Mouse (Mus musculus) lung, postnatal 0 days (tissue): Measurements from ENCODE around the gene Treh. TPM values are rescaled to one million over a fixed set of nuclear protein-coding genes. Genes with fewer than 3 reads are reported as not detected.

Source experiments
- ATAC-seq: fragments of 200-750 bp; cut with Nextera tagmentation; 2 replicates; pipeline ENCODE4 v1.8.0; 2017; ENCODE audit warnings: moderate library complexity
- DNase-seq: peaks from one replicate; pipeline ENCODE4 v3.0.0-alpha.2; 2016; ENCODE audit warnings: low spot score
- H3K27ac ChIP-seq: fragments of 300-500 bp; sonication (generic); 2 replicates; pipeline ENCODE4 v1.5.1; 2014; ENCODE audit warnings: antibody characterized with exemption, mild to moderate bottlenecking, low read length, mixed read lengths
- H3K27me3 ChIP-seq: fragments of 300-500 bp; sonication (generic); replicated peaks from 2 replicates; pipeline ENCODE4 v1.6.1; 2014; ENCODE audit warnings: low read length, mixed read lengths; ENCODE audit not compliant: insufficient read depth
- H3K36me3 ChIP-seq: fragments of 300-500 bp; sonication (generic); 2 replicates; pipeline ENCODE4 v1.6.1; 2014; ENCODE audit warnings: low read length, mixed read lengths; ENCODE audit not compliant: insufficient read depth
- H3K4me1 ChIP-seq: fragments of 300-500 bp; sonication (generic); 2 replicates; pipeline ENCODE4 v1.6.1; 2014; ENCODE audit warnings: antibody characterized with exemption, low read depth, low read length, mixed read lengths; ENCODE audit not compliant: insufficient read depth
- H3K4me2 ChIP-seq: fragments of 300-500 bp; sonication (generic); replicated peaks from 2 replicates; pipeline ENCODE4 v1.6.1; 2014; ENCODE audit warnings: low read depth, mild to moderate bottlenecking, low read length, moderate library complexity, mixed read lengths
- H3K4me3 ChIP-seq: fragments of 300-500 bp; sonication (generic); 2 replicates; pipeline ENCODE4 v1.5.1; 2014; ENCODE audit warnings: low read depth, low read length
- H3K9ac ChIP-seq: fragments of 300-500 bp; sonication (generic); replicated peaks from 2 replicates; pipeline ENCODE4 v1.6.1; 2014; ENCODE audit warnings: low read depth, mild to moderate bottlenecking
- H3K9me3 ChIP-seq: fragments of 300-500 bp; sonication (generic); 2 replicates; pipeline ENCODE4 v1.6.1; 2016; ENCODE audit warnings: low read length, mixed read lengths
- CTCF ChIP-seq: IDR thresholded peaks from 2 replicates; pipeline ENCODE4 v1.5.1; 2016; ENCODE audit warnings: antibody characterized with exemption, mild to moderate bottlenecking
- EP300 ChIP-seq: IDR thresholded peaks from 2 replicates; pipeline ENCODE4 v1.6.1; 2016; ENCODE audit warnings: antibody characterized with exemption, mild to moderate bottlenecking, control low read depth
- WGBS: fragments of 180-500 bp; shearing (Covaris S2); extraction: QIAGEN DNeasy Blood & Tissue Kit; methylation state at CpG from one replicate; pipeline ENCODE4 v1.1.7; 2014; 5-methylcytosine and 5-hydroxymethylcytosine counted together
- polyA plus RNA-seq: library from polyadenylated mRNA; unstranded; fragments of >200 nt; fragmentation: Nextera tagmentation; extraction: Ambion mirVana; gene quantifications from 2 replicates; pipeline ENCODE4 v1.2.1, GENCODE M21; 2015

The Treh gene
- polyA plus RNA-seq, 1 experiment from 2014 or later: not detected

- DNase-seq: peak; percentile 74
- Histone ChIP-seq H3K27ac (peak overlapping the region; percentile 38; the same call in 1 of the 2 replicates), H3K27me3 (no peaks in the 10 kb centered on the region), H3K9me3 (no peaks in the 10 kb centered on the region), H3K9ac (no peak overlapping the region), H3K4me1 (peaks cover 11% of the 10 kb centered on the region; the same call in 1 of the 2 replicates), H3K4me3 (no peak overlapping the region), H3K36me3 (peaks cover 32% of the 10 kb centered on the region; the same call in 1 of the 2 replicates), H3K4me2 (0 out of 2 replicates have a peak overlapping the region, but pooled peaks have one; percentile 8)
- ATAC-seq: peak; percentile 86
- TF ChIP-seq EP300: peak; percentile 69
- no peak for TF ChIP-seq CTCF
- 43% methylated on average over 21 of the region's 21 CpGs for WGBS
These were observed 18.9 kb downstream of the Treh start for GRCm38 (mm10) chr9:44691671-44692520.

DNA sequence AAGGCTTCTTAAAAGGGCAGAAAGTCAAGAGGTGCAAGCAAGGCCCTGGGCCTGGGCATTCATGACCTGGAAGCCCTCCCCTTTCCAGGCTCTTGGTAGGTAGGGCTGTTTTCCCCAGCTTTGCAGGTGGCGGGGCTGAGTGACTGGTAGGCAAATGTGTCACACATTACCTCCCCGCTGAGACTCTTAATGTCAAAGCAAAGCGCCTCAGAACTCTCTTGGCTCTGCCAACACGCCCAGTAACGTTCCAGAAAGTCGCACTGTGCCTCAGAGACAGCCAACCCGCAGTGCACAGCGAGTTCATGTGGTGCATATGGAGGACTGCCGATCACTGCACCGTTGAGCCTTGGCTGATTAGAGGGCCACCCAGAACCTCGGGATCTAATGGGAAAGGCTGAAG, 20.0 kb downstream of the Treh start:
- Histone ChIP-seq H3K9ac (no peak overlapping the region), H3K4me3 (no peak overlapping the region), H3K4me1 (peaks cover 11% of the 10 kb centered on the region; the same call in 1 of the 2 replicates), H3K27ac (no peak overlapping the region), H3K27me3 (no peaks in the 10 kb centered on the region), H3K4me2 (no peak overlapping the region), H3K36me3 (peaks cover 28% of the 10 kb centered on the region; the same call in 1 of the 2 replicates), H3K9me3 (no peaks in the 10 kb centered on the region)
- no peak for DNase-seq
- ATAC-seq: no peak
- 81% methylated on average over 11 of the region's 11 CpGs for WGBS
- no peak for TF ChIP-seq EP300
- no peak for TF ChIP-seq CTCF

GRCm38 (mm10) chr9:44697866-44698265, 24.8 kb downstream of the Treh start:
- Histone ChIP-seq H3K27me3 (no peaks in the 10 kb centered on the region), H3K9ac (no peak overlapping the region), H3K9me3 (no peaks in the 10 kb centered on the region), H3K4me1 (no peaks in the 10 kb centered on the region), H3K27ac (no peak overlapping the region), H3K36me3 (peaks cover 28% of the 10 kb centered on the region; the same call in 1 of the 2 replicates), H3K4me2 (no peak overlapping the region), H3K4me3 (no peak overlapping the region)
- 92% methylated on average over 16 of the region's 16 CpGs for WGBS
- DNase-seq (no peak), ATAC-seq (no peak)
- no peak for TF ChIP-seq EP300
- TF ChIP-seq CTCF: no peak

DNA sequence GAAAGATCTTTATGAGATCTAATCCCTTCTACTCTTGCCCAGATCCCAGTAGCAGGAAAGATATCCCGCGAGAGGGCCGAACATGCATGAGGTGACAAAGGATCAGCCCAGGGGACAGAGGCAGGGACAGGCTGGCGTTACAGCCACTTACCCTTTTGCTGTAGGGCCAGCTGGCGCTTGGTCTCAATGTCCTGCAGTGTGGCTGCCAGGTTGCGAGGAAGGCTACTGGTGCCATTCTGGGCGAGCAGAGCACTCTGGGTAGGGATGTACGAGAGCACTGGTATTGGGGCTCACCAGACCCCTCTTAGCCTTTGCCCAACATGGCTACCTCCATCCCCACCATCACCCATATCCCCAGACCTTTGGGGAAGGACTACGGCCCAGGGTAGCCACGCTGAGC, 26.2 kb downstream of the Treh start:
- no peak overlapping the region for H3K4me3 ChIP-seq
- DNase-seq: no peak
- H3K9me3 ChIP-seq: no peaks in the 10 kb centered on the region
- H3K27ac ChIP-seq: no peak overlapping the region
- 84% methylated on average over 10 of the region's 10 CpGs for WGBS
- TF ChIP-seq CTCF: no peak
- TF ChIP-seq EP300: no peak
- H3K4me2 ChIP-seq: no peak overlapping the region
- ATAC-seq: no peak
- no peaks in the 10 kb centered on the region for H3K4me1 ChIP-seq
- H3K9ac ChIP-seq: no peak overlapping the region
- peaks cover 24% of the 10 kb centered on the region; the same call in 1 of the 2 replicates for H3K36me3 ChIP-seq
- no peaks in the 10 kb centered on the region for H3K27me3 ChIP-seq

- Histone ChIP-seq H3K36me3 (0 out of 2 replicates have a peak, but pooled peaks cover 20% of the 10 kb centered on the region), H3K4me3 (no peak overlapping the region), H3K9me3 (no peaks in the 10 kb centered on the region), H3K4me1 (no peaks in the 10 kb centered on the region), H3K27me3 (no peaks in the 10 kb centered on the region), H3K4me2 (no peak overlapping the region), H3K9ac (no peak overlapping the region), H3K27ac (no peak overlapping the region)
- ATAC-seq: no peak
- DNase-seq: no peak
- TF ChIP-seq CTCF (no peak), EP300 (no peak)
- 72% methylated on average over 5 of the region's 5 CpGs for WGBS
These were observed 26.7 kb downstream of the Treh start for GRCm38 (mm10) chr9:44699730-44700129.

- no peaks in the 10 kb centered on the region; the same call in 1 of the 2 replicates for H3K36me3 ChIP-seq
- peak overlapping the region; percentile 41 for H3K4me3 ChIP-seq
- WGBS: 28% methylated on average over 28 of the region's 28 CpGs
- H3K27me3 ChIP-seq: no peaks in the 10 kb centered on the region
- no peaks in the 10 kb centered on the region for H3K9me3 ChIP-seq
- H3K27ac ChIP-seq: no peak overlapping the region
- H3K4me2 ChIP-seq: peak overlapping the region; percentile 68
- TF ChIP-seq CTCF: no peak
- no peak for TF ChIP-seq EP300
- DNase-seq (no peak), ATAC-seq (no peak; the same call in 1 of the 2 replicates)
- H3K9ac ChIP-seq: peak overlapping the region; percentile 29
- H3K4me1 ChIP-seq: no peaks in the 10 kb centered on the region
These were observed 34.9 kb downstream of the Treh start for GRCm38 (mm10) chr9:44707749-44708428.
